Mouse (Mus musculus) T-helper 17 cell (primary cell): Measurements from ENCODE around the gene Cep295.
"Not testable (repeated sequence)": the region's sequence is repeated elsewhere in the genome, so short reads cannot be mapped to it uniquely, and the experiment has no call there.

Source experiments
- in situ Hi-C, 2 experiments: fragments of 300-600 bp; cut with MboI, MseI; formaldehyde crosslinking; loops; 1 replicate in 1 of 2; 2 replicates in 1 of 2; pipeline ENCODE4 v1.15.1; 2025; ENCODE audit warnings: high pct_unique_total_duplicates in 2 of 2

Cep295 gene

GRCm38 (mm10) chr9:15357484-15358275 lies at the start of gene Cep295:
Gene Cep295, minus strand, starts transcription at chr9:15357788.
- in situ Hi-C loops = loop anchor here (5.0 kb wide), 3 partner anchors 135 to 1530 kb away; partner anchors contain the start of genes Cep57 (in 1 of the 2), Fam76b (in 1 of the 2) and Smco4 (in 1 of the 2)

DNA sequence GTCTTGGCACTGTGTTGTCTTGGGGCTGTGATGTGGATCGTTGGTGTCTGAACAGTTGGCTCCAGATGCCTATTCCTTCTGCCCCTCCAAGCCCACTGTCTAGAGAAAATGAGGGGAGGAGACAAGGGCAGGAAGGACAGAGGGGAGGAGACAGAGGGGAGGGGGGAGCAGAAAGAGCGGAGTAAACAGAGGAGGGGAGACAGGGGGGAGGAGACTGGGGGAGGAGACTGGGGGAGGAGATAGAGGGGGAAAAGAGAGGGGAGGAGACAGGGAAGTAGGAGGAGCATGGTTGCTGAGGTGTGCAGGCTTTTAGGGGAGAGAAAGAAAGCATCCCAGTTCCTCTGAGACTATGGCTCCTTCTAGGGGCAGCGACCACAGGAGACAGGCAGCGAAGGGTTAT lies 40.0 kb upstream of the Cep295 start:
- in situ Hi-C loops = no loop called here

DNA sequence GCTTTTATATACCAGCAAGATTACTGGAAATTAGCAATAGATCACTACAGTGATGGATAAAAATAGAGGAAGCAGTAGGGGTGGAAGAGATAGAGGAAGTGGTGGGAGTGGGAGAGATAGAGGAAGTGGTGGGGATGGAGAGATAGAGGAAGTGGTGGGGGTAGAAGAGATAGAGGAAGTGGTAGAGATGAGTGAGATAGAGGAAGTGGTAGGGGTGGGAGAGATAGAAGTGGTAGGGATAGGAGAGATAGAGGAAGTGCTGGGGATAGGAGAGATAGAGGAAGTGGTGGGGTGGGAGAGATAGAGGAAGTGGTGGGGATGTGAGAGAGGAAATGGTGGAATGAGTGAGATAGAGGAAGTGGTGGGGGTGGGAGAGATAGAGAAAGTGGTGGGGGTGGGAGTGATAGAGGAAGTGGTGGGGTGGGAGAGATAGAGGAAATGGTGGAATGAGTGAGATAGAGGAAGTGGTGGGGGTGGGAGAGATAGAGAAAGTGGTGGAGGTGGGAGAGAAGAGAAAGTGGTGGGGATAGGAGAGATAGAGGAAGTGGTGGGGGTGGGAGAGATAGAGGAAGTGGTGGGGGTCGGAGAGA lies 37.9 kb upstream of the Cep295 start:
- in situ Hi-C loops = no loop called here

DNA sequence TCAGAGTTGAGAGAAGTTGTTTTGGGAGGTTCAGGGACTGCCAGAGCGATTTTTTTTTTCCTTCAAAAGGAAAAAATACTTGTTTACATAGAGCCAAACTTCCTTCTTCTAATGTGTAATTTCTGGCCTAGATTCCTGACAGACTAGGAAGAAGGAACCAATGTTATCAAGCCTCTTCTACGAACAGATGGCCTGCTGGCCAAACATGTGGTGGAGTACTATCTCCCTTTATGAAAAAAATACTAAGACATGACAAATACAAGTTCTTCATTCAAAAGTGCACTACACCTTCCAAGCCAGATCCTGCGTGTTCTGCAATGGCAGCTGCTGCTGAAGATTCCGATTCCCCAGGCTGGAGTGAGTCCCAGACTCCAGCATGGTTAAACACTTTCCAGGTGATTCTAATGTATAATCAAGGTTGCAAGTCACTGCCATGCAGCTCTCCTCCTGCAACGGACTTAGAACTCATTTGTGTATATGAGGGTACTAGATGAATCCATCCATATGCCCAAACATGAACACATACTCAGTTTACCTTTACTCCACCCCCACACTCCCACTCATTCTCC lies 29.6 kb upstream of the Cep295 start:
- in situ Hi-C loops = no loop called here

GRCm38 (mm10) chr9:15384266-15384665 lies 26.7 kb upstream of the Cep295 start:
- in situ Hi-C loops = no loop called here

DNA sequence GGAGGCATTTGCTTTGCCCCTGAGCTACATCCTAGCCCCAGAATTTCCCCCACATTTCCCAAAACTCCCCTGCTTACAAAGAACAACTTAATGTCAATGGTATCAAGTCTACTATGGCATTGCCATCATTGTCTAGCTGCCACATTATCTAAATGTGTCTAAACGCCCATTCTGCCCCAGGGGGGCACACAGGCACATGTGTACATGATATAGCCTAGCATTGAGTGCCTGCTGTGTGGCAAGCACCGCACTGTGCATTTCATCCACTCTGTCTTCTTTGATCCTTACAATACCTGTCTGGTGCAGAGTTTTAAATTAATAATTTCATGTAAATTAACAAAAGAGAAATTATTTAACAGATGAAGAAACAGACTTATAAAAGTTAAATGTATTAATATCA lies 8.7 kb upstream of the Cep295 start:
- in situ Hi-C loops = loop anchor here (5.0 to 10.0 kb wide), 3 partner anchors 239 to 301 kb away; no protein-coding TSS in a partner anchor

DNA sequence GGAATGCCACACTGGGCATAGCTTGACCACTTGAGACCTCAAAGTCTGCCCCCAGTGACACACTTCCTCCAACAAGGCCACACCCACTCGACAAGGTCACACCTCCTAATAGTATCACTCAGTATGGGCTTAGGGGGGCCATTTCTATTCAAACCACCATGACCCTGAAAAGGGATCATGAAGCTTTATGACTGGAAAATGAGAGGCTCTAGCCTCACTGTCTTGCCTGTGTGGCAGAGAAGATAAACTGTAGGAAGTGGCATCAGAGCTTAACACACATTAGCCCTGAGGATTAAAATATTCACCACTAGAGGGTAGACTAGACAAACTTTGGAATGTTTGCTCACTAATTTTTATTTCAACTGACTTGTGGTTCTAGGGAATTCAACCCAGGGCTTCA lies 8.3 kb upstream of the Cep295 start:
- in situ Hi-C loops = loop anchor here (5.0 to 10.0 kb wide), 3 partner anchors 239 to 301 kb away; no protein-coding TSS in a partner anchor

GRCm38 (mm10) chr9:15364843-15365242 lies 7.3 kb upstream of the Cep295 start:
- in situ Hi-C loops = loop anchor here (5.0 to 10.0 kb wide), 3 partner anchors 240 to 302 kb away; no protein-coding TSS in a partner anchor

DNA sequence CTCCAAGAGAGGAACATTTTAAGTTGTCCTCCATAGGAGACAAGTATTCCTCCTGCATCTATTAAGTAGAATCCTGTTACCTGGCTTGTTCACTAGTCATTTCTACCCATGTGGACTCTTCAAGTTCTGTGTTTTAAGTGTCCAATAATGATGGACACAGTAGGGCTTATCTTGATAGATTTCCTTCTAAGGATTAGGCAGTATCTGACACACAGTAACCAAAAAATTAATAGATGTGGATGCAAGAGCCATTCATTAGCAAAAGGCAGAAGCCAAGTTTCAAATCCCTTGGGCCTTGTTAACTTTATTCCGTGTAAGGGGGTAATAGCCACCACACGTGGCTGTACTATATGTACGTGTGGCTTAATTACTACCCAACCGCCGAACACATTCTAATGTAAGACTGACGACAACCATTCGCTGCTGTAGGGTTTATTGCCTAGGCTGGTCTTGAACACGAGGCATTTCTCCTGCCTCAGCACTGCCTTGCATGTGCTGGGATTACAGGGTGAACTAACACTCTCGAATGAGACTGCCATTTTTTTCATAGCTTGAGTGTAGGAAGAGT lies 588 bp downstream of the Cep295 start:
- in situ Hi-C loops = loop anchor here (5.0 kb wide), 3 partner anchors 135 to 1530 kb away; partner anchors contain the start of genes Cep57 (in 1 of the 2), Fam76b (in 1 of the 2) and Smco4 (in 1 of the 2)

DNA sequence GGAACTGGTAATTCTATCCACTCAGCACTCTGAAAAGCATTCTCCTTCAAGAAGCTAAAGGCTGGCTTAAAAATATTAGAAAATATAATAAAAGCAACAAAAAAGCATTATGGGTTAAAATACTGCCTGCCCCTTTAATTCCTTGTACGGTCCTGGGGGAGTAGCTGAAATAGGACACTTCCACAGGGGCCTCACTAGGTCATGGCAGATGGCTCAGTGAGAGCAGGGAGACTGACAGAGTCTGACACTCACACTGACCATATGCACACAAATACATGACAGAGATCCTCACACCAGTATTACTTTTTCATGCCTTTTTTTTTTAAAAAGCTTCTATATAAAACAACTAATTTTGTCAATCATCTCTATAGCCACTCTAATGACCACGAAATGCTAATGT lies 7.7 kb downstream of the Cep295 start:
- in situ Hi-C loops = loop anchor here in 1 of 2 experiments (25.0 kb wide), 1 partner anchor 1538 kb away; no protein-coding TSS in a partner anchor

DNA sequence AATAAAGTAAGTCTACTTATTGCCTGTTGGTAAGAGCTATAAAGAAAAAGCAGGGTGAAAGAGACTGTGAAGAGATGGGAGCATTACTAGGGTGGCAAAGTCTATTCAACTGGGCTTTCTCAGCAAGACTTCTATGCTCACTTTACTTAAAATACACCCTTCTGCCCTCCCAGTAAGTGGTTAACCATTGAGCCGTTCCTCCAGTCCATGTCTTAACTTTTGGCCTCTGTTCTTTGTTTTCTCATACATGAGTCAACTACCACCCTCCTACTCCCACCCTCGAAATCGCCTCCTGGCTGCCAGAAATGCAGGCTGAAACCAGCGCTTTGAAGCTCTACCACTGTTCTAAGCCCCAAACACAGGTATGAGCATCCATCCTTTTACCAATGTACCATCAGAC lies 19.8 kb downstream of the Cep295 start:
- in situ Hi-C loops = loop anchor here in 1 of 2 experiments (25.0 kb wide), 1 partner anchor 1525 kb away; no protein-coding TSS in a partner anchor

DNA sequence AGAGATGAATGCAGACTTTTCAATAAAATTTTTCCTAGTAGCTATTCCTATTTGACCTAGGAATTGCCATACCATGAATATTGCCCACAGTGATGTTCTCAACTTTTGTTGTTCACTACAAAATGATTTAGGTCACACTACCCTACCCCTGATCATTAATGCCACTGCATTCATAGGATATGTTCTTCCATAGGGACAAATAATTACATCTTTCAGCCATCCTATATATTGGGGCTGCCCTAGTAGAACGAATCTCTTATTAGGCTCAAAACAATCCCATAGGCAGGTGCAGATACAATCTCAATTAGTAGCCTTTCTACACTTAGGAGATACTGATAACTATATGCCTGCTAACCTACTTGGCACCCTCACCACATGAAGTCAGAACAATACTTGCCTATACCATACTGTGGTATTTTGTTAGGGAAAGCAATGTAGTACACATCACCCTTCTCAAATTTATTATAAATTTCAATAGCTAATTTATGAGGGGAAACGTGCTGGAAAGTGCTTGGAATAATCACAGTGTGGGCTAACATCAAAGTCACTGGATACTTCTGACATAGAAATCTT lies 39.3 kb downstream of the Cep295 start:
- in situ Hi-C loops = no loop called here

DNA sequence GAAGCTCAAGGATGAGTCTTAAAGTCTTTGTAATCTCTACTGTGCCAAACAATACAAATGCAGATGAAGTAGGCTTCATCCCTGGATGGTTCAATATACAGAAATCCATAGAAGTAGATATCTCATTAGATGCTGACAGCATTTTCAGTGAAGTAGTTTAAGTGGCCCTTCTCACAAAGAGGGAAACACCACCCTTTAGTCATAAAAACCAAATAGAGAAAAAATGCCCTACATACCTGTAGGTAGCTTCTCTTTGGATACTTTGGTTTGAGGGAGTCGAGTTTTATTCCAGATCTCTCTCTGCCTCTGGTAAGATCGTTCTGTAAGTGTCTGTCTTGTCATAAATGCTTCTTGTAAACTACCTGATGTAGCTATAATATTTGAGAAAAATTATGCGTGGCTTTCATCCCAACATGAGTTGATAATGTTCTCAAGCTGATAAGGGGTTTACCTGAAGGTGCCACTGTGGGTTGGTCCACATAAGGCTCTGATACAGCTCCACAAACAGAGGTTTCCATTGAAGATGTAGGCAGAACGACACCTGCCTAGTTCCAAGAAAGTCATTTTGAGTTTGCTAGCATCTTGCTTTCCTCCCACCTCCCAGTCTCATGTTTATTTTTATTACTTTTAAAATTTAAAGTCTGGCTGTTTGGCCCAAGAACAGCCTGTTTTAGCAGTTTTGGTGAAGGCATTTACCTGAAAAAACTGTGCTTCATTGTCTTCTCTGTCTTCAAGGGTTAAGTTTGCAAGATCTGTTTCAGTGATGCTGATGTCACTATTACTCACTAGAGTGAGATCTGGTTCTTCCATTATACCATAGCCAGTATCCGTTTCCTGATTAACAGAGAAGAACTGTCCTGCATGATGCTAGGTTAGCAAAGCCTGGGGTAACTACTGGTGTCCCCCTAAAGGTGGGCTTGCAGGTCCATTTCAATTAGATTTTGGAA lies 40.1 kb downstream of the Cep295 start:
- in situ Hi-C loops = no loop called here

DNA sequence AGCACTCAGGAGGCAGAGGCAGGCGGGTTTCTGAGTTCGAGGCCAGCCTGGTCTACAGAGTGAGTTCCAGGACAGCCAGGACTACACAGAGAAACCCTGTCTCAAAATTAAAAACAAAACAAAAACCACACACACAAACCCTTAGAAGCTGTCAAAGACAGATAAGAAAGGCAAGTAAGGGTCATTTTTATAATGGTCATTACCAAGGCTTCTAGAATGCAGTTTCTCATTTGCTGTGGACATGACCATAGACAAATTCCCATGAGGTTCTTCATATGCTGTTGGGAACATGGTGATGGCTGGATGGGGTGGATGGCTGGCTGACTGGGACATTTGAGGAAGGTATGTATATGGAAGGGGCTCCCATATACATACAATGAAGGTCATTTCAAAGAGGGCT lies 41.3 kb downstream of the Cep295 start:
- in situ Hi-C loops = not testable (repeated sequence)

GRCm38 (mm10) chr9:15314619-15315018 lies 43.0 kb downstream of the Cep295 start:
- in situ Hi-C loops = no loop called here

DNA sequence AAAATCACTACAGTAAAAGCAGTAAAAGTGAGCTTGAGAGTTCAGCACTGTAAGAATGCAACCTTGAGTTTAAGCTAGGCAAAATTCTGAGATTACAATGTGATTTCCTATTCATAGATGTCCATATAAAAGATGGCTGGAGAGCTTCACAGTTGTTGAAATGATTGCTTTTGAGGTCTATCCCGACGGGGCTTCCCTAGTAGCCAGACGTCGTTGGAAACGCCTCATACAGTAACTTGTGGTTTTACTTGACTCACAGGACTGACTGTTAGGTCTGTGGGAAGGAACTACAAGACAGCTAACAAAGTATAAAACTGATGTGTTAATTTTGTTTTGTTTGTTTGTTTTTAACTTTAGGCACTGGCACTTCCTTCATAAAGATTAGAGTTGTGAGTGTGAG lies 44.0 kb downstream of the Cep295 start:
- in situ Hi-C loops = no loop called here

GRCm38 (mm10) chr9:15312054-15312735 lies 45.4 kb downstream of the Cep295 start:
- in situ Hi-C loops = no loop called here

- in situ Hi-C loops = no loop called here
Measured at GRCm38 (mm10) chr9:15310179-15310578, 47.4 kb downstream of the Cep295 start.

DNA sequence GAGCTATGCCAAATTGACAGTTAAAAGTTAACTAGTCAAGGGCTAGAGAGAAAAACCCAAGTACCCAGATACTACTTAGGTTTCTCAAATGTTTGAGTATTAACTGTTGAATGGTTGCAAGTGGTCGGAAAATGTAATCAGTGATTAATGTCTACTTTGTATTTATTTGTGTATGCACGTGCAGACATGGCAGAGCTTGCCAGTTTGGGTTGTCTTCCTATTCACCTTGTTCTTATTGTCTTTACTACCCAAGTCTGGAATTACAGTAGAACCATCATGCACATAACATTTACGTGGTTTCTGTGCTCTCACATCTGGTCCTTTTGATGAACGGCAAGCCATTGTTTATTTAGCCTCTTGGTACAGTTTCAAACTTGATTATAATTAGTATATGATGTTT lies 48.2 kb downstream of the Cep295 start:
- in situ Hi-C loops = loop anchor here in 1 of 2 experiments (10.0 kb wide), 1 partner anchor 1035 kb away; the partner anchor contains the start of gene Sesn3

DNA sequence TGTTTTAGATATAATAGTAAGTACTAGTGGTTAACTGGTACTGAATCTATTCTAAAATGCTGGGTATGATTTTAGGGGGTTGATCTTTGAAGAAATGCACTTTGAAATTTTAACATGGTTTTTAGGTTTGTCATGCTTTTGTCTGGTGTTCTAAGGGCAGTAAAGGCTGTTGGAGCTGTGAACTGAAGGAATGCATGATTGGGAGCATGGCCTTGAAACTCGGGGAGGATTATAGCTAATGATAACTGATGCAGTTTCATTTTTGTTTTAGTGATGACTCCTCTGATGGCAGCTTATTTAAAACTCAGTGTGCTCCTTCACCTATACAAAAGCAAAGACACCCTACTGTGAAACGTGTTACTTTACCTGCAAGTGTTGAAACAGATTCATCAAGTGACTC lies 49.3 kb downstream of the Cep295 start:
- in situ Hi-C loops = loop anchor here in 1 of 2 experiments (10.0 kb wide), 1 partner anchor 1033 kb away; the partner anchor contains the start of gene Sesn3
